Mouse (Mus musculus) embryonic facial prominence, embryonic 10.5 days (tissue): ENCODE measurements at regions not wholly inside any gene's neighbourhood (a gene's known extent, or its start where the extent isn't known, plus 50 kb on each side); places are given as distances from the start of the nearest gene placed in this dataset.
A peak's percentile ranks its signal among the peaks of the same experiment; 100 is the strongest.

Experiments
- DNase-seq: peaks from one replicate; pipeline ENCODE4 v3.0.0-alpha.2; 2017; ENCODE audit warnings: low spot score
- H3K27ac ChIP-seq: fragments of 300-500 bp; sonication (generic); replicated peaks from 2 replicates; pipeline ENCODE4 v1.5.1; 2016; ENCODE audit warnings: mild to moderate bottlenecking
- H3K27me3 ChIP-seq: fragments of 300-500 bp; sonication (generic); replicated peaks from 2 replicates; pipeline ENCODE4 v1.6.1; 2016; ENCODE audit warnings: low read depth, mild to moderate bottlenecking; ENCODE audit not compliant: poor library complexity, severe bottlenecking
- H3K36me3 ChIP-seq: fragments of 300-500 bp; sonication (generic); replicated peaks from 2 replicates; pipeline ENCODE4 v1.6.1; 2016; ENCODE audit warnings: mild to moderate bottlenecking, moderate library complexity
- H3K4me1 ChIP-seq: fragments of 300-500 bp; sonication (generic); 2 replicates; pipeline ENCODE4 v1.6.1; 2016
- H3K4me3 ChIP-seq: fragments of 300-500 bp; sonication (generic); 2 replicates; pipeline ENCODE4 v1.5.1; 2016; ENCODE audit warnings: mild to moderate bottlenecking, moderate library complexity
- H3K9me3 ChIP-seq: fragments of 300-500 bp; sonication (generic); 2 replicates; pipeline ENCODE4 v1.6.1; 2016; ENCODE audit warnings: mild to moderate bottlenecking
- WGBS: fragments of 180-500 bp; shearing (Covaris S2); methylation state at CpG from one replicate; pipeline ENCODE4 v1.1.7; 2016; 5-methylcytosine and 5-hydroxymethylcytosine counted together

DNA sequence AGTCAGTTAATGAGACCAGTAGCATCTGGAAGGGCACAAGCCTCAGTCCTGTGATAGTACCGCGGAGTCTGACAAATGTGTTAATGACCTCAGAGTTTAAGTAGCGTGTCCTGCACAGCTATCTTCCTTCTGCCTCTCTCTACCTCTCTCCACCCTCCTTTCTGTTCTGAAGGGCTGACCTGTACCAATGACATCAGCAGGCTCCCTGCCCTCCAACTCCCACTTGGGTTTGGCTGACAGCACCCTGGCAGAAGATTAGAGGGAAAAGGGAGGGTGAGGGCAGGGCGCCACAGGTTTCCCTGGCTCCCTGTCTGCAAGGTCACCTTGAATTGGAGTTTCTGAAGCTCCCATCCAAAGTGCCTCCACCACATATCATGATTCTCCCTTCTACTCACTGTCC, 452.0 kb downstream of the Tns1 start:
- H3K27ac ChIP-seq = no peak overlapping the region
- H3K36me3 ChIP-seq = no peaks in the 10 kb centered on the region
- DNase-seq = no peak
- H3K4me3 ChIP-seq = no peak overlapping the region
- no peaks in the 10 kb centered on the region for H3K9me3 ChIP-seq
- WGBS = 87% methylated on average over 4 of the region's 4 CpGs
- no peaks in the 10 kb centered on the region for H3K27me3 ChIP-seq
- H3K4me1 ChIP-seq = peaks cover 11% of the 10 kb centered on the region; the same call in 1 of the 2 replicates

DNA sequence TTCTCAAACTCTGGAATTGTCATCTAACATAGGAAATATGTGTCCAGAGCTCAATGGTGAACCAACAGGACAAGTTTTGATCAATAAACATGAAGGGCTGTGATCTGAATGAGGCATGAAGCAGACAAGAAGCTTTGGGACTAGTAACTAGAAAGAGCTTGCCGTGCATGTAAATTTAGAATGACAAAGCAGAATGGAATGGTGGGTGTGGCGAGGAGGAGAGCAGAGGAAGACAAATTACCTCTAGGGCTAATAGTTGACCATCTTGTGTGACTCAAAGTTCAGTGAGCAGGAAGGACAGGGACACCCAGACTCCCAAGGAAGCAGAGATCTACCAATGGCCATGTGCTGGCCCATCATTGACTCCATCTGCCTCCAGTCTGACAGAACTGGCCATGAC, 455.6 kb downstream of the Tns1 start:
- WGBS = 86% methylated on average over 2 of the region's 2 CpGs
- Histone ChIP-seq H3K9me3 (no peaks in the 10 kb centered on the region), H3K36me3 (no peaks in the 10 kb centered on the region), H3K27me3 (no peaks in the 10 kb centered on the region), H3K4me3 (no peak overlapping the region), H3K27ac (no peak overlapping the region), H3K4me1 (peaks cover 10% of the 10 kb centered on the region; the same call in 1 of the 2 replicates)
- DNase-seq = no peak

DNA sequence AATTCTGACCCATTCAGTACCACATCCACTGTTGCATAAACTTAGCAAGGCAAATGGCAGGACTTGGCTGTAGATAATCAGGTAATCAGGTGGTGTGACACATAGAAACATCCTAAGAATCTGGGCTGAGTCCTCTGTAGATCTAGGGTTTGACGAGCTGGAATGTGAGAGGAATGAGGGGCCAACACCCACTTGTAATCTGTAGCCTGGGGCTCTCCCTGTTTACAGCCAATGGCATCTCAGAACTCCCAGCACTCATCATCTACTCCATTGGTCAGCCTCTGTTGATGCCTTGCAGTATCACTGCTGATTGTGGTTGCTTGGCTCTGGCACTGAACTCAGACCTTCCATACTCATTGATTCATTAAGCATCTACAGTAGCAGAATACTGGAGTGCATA, 460.7 kb downstream of the Tns1 start:
- 50% methylated on average over 1 of the region's 1 CpGs for WGBS
- Histone ChIP-seq H3K4me1 (peaks cover 4% of the 10 kb centered on the region; the same call in 1 of the 2 replicates), H3K27ac (no peak overlapping the region), H3K4me3 (no peak overlapping the region), H3K36me3 (no peaks in the 10 kb centered on the region), H3K27me3 (no peaks in the 10 kb centered on the region), H3K9me3 (no peaks in the 10 kb centered on the region)
- no peak for DNase-seq

DNA sequence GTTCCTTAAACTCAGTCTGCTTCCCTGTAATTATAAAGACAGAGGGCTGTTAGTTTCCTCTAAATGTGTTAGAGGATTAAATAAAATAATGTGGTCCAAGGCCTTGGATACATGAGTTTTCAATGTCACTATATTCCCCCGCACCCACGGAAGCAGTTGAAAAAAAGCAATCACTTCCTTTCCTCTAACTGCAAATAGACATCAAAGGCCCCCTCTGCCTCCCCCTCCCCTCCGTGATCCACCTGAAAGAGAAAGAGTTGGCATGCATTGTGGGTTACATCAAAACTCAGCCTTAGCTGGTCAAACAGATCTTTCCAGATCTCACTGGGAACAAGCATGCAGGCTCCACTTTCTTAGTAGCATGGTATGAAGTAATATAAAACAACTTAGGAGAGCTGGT, 479.2 kb downstream of the Tns1 start:
- WGBS = 80% methylated on average over 3 of the region's 3 CpGs
- no peak overlapping the region for H3K27ac ChIP-seq
- H3K36me3 ChIP-seq = no peaks in the 10 kb centered on the region
- H3K27me3 ChIP-seq = no peaks in the 10 kb centered on the region
- no peak for DNase-seq
- H3K4me3 ChIP-seq = no peak overlapping the region
- H3K9me3 ChIP-seq = no peaks in the 10 kb centered on the region
- H3K4me1 ChIP-seq = peaks cover 30% of the 10 kb centered on the region

DNA sequence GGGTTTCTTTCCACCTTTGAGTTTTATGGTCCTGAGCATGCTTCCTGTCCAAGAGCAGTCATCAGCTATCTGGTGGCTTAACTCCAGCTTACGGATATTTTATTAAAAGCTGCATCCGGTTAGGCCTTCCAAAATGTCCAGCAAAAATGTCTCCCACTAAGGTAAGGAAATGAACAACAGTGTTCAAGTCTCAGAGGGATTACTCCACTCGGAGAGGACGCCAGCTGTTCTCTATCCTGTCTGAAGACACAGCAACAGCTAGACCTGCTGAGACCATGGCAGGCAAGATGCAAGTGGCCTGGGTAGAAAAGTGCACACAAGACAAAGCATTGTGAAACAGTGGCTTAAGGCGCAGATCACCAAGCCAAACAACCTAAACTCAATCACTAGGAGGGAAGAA, 479.9 kb downstream of the Tns1 start:
- 73% methylated on average over 5 of the region's 5 CpGs for WGBS
- H3K27ac ChIP-seq = peak overlapping the region; percentile 44; the same call in 1 of the 2 replicates
- H3K4me3 ChIP-seq = no peak overlapping the region
- H3K4me1 ChIP-seq = peaks cover 30% of the 10 kb centered on the region
- no peaks in the 10 kb centered on the region for H3K36me3 ChIP-seq
- DNase-seq = no peak
- no peaks in the 10 kb centered on the region for H3K27me3 ChIP-seq
- H3K9me3 ChIP-seq = no peaks in the 10 kb centered on the region

DNA sequence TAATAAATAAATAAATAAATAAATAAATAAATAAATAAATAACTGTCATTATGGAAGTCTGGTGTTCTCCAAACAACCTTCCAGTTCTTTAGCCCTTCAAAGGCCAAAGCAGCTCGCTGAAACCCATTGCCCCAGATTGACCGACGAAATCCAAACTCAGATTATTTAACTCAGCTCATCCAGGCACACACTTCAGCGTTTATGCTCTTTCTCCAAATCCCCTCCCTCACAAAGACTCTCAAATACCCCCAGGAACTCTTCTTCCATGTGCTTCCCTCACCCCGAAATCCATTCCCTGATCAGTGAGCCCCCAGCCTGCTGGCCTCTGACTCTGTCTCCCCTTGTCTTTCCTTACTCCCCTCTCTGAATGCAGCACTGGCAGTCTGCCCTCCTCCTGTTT, 480.8 kb downstream of the Tns1 start:
- no peaks in the 10 kb centered on the region for H3K36me3 ChIP-seq
- no peaks in the 10 kb centered on the region for H3K9me3 ChIP-seq
- no peak overlapping the region for H3K4me3 ChIP-seq
- WGBS = 71% methylated on average over 5 of the region's 5 CpGs
- no peak overlapping the region for H3K27ac ChIP-seq
- DNase-seq = no peak
- no peaks in the 10 kb centered on the region for H3K27me3 ChIP-seq
- H3K4me1 ChIP-seq = peaks cover 30% of the 10 kb centered on the region

DNA sequence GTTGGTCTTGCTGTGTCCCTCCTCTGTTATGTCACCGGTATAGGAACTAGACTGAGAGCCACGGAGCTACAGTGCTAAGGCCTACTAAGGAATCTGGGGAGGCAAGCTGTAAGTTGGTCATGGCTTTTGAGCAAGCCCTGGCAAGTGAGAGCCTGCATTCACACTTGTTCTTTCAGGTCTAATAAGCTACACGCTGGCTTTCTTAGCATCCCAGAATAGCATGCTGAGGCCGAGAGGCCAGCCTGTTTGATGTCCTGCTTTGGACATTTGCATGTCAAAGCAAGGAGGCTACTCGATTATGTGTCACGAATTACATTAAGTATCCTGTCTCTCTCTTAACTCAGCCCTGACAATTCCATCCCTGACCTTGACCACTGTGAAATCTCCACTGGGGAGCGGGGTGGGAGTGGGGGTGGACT, 481.5 kb downstream of the Tns1 start:
- Histone ChIP-seq H3K27ac (peak overlapping the region; percentile 35; the same call in 1 of the 2 replicates), H3K4me1 (peaks cover 30% of the 10 kb centered on the region), H3K36me3 (no peaks in the 10 kb centered on the region), H3K27me3 (no peaks in the 10 kb centered on the region), H3K4me3 (no peak overlapping the region), H3K9me3 (no peaks in the 10 kb centered on the region)
- DNase-seq = peak; percentile 21
- 25% methylated on average over 7 of the region's 7 CpGs for WGBS

DNA sequence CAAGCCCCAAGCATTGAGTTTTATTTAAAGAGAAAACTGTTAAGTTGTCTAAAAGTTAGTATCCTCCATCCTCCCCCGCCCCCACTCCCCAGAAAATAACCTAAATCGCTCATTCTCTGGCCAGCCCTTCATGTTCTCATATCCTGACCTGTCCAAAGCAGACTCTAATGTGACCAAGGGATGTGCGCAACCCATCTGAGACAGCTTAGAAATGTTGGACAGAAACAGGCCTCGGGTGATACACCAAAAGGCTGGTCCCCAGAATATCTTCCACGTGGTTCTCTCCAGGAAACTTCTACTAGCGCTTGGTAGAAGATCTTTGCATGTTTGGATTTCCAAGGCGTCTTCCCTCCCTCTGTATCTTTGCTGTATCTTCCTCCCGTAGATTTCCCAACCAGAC, 482.8 kb downstream of the Tns1 start:
- Histone ChIP-seq H3K4me1 (peaks cover 30% of the 10 kb centered on the region), H3K27ac (peak overlapping the region; percentile 59; the same call in 1 of the 2 replicates), H3K4me3 (no peak overlapping the region), H3K9me3 (no peaks in the 10 kb centered on the region), H3K36me3 (no peaks in the 10 kb centered on the region), H3K27me3 (no peaks in the 10 kb centered on the region)
- no peak for DNase-seq
- WGBS = 88% methylated on average over 8 of the region's 8 CpGs

DNA sequence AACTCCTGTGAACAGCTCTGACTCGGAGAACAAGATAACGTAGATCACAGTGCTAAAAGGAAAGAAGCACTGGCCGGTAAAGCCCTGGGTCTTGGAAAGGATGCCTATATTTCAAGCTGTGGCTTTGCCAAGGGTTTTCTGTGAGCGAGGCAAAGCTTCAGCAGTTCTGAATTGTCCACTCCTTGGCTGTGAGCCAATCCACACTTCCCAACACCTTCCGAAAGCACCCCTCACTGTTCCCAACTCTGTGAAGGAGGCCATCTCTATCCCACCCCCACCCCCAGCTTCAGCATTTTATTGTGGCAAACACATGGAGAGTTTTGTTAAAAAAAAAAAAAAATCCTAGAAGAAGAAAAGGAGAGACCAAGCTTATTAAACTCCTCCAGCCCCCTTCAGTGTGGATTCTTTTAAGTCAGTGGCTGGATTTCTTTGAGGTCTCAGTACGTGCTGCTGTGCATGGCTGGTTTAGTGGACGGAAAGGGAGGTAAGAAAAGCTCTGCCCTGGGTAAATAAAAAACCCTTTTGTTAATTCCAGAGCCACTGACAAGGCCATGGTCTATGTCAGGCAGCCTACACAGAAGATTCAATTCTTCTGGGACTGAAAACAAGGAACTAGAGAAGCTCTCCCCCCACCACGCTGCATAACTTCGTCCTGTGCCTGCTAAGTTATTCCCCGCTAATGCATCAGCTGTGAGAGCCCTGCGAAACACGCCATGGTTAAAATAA, 483.4 kb downstream of the Tns1 start:
- DNase-seq = peak; percentile 17
- Histone ChIP-seq H3K9me3 (no peaks in the 10 kb centered on the region), H3K27me3 (no peaks in the 10 kb centered on the region), H3K36me3 (no peaks in the 10 kb centered on the region), H3K4me1 (peaks cover 30% of the 10 kb centered on the region), H3K27ac (peak overlapping the region; percentile 73), H3K4me3 (no peak overlapping the region)
- 60% methylated on average over 12 of the region's 12 CpGs for WGBS

DNA sequence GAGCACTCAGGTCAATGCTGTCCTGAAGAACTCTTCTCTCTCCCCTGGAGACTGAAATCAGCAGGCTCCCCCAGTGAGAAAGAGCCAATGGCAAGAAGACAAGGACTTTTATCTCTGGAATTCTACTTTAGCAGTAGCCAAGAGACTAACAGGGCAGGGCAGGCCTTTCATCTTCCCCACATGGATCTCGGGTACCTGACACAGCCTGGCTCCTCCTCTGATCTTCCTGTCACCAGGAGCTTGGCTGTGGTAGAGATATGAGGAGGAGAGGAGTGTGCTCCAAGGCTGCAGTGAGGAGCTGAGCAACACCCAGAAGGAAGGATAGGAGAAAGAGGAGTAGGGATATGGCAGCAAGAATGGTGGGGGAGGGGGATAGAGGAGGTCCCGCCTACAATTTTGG, 488.5 kb downstream of the Tns1 start:
- Histone ChIP-seq H3K36me3 (no peaks in the 10 kb centered on the region), H3K9me3 (no peaks in the 10 kb centered on the region), H3K4me3 (no peak overlapping the region), H3K4me1 (peaks cover 4% of the 10 kb centered on the region), H3K27ac (no peak overlapping the region), H3K27me3 (no peaks in the 10 kb centered on the region)
- no peak for DNase-seq
- WGBS = 82% methylated on average over 2 of the region's 2 CpGs

DNA sequence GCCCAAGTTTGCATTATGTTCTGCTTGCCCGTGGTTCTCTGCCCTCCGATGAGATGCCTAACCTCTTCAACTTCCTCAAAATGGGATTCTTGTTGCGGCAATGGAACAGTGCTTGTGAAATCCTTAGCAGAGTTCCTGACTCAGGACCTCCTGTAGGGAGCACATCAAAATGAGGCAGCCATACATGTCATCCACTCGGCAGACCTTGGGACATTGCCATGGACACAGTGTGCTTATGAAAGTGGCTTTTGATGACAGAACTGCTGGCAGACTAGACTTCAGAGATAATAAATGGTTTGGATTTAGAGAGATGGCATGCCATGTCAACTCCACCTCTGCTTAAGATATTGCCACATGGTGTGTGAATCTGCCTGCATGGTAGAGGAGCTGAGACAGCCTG, 489.4 kb downstream of the Tns1 start:
- 91% methylated on average over 4 of the region's 4 CpGs for WGBS
- no peak overlapping the region for H3K4me3 ChIP-seq
- H3K36me3 ChIP-seq = no peaks in the 10 kb centered on the region
- no peaks in the 10 kb centered on the region for H3K4me1 ChIP-seq
- no peak overlapping the region for H3K27ac ChIP-seq
- H3K27me3 ChIP-seq = no peaks in the 10 kb centered on the region
- H3K9me3 ChIP-seq = no peaks in the 10 kb centered on the region
- no peak for DNase-seq

DNA sequence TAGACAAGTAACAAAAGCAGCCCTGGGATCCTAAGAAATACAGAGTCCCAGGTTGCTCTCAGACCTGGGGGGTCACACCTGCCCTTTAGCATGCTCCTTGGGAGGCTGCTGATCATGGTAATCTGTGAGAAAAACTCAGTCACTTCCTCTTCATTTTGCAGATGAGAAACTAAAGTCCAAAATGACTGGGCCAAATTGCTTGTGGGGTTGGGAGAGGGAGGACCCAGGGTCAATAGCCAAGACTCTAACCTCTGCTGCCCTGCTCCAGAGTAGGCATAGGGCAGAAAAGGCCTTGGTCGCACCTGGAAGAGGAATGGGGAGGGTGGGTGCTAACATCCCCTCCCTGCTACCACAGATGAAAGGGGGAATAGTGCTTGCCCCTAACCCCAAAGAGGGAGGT, 491.2 kb downstream of the Tns1 start:
- Histone ChIP-seq H3K27me3 (no peaks in the 10 kb centered on the region), H3K9me3 (no peaks in the 10 kb centered on the region), H3K27ac (no peak overlapping the region; the same call in 1 of the 2 replicates), H3K36me3 (no peaks in the 10 kb centered on the region), H3K4me3 (no peak overlapping the region), H3K4me1 (no peaks in the 10 kb centered on the region)
- 92% methylated on average over 1 of the region's 1 CpGs for WGBS
- no peak for DNase-seq

DNA sequence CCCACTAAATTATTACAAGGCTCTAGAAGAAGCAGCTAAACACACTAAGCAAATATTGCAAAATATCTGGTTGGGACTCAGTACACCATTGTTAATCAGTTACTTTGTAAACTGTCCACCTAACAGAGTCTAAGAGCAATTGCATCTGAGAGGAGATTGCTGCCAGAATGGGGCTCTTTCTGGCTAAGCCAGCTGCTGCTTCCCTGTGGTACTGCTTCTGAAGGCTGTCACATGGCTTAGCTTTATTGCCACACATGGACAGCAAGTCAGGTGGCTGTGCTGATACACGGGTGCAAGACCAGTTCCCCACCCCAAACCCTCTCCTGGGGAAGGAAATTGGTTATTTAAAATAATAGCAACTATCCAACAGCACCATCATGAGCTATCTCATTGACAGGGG, 493.9 kb downstream of the Tns1 start:
- 64% methylated on average over 1 of the region's 1 CpGs for WGBS
- H3K27ac ChIP-seq = no peak overlapping the region
- no peaks in the 10 kb centered on the region for H3K36me3 ChIP-seq

More for the DNA sequence above, 493.9 kb downstream of the Tns1 start:
- Histone ChIP-seq H3K9me3 (no peaks in the 10 kb centered on the region), H3K27me3 (no peaks in the 10 kb centered on the region), H3K4me3 (no peak overlapping the region), H3K4me1 (no peaks in the 10 kb centered on the region)
- no peak for DNase-seq
